Mouse (Mus musculus): ENCODE data around the gene Pebp1.

- TF ChIP-seq CTCF (IDR thresholded peaks at IDR 0.05; ENCODE audit: low read depth, low read length) (no peak), POLR2A (IDR thresholded peaks at IDR 0.05; ENCODE audit: insufficient read depth, low read length) (no peak)
Observed at GRCm38 (mm10) chr5:117326408-117326807, 39.0 kb upstream of the Pebp1 start.

All from ES-Bruce4 (cell line).